33 mouse cellular contexts compared by ENCODE assay signal in genomic region chr17:50477277-50477676, GRCm38 (mm10).
"Had no signal": no experiment of that assay in that cellular context is flagged by ENCODE, and none has a peak within 500 bp of the region (broad histone marks: within the 10 kb centered on the region; RNA-seq: fewer than 3 reads in every experiment).

No protein-coding gene starts in this region.

- H3K9me3 ChIP-seq: heart, embryonic 13.5 days; heart, embryonic 15.5 days; hindbrain, embryonic 10.5 days; hindbrain, embryonic 12.5 days; hindbrain, embryonic 13.5 days; hindbrain, embryonic 15.5 days; intestine, embryonic 15.5 days; kidney, embryonic 15.5 days had no signal

- H3K4me3 ChIP-seq: heart, embryonic 13.5 days; heart, embryonic 15.5 days; hindbrain, embryonic 10.5 days; hindbrain, embryonic 12.5 days; hindbrain, embryonic 13.5 days; hindbrain, embryonic 15.5 days; intestine, embryonic 15.5 days; kidney, embryonic 15.5 days; layer of hippocampus, adult 2 months; left cerebral cortex, adult 2 months had no signal

- H3K36me3 ChIP-seq: heart, embryonic 13.5 days; heart, embryonic 15.5 days; hindbrain, embryonic 10.5 days; hindbrain, embryonic 12.5 days; hindbrain, embryonic 13.5 days; hindbrain, embryonic 15.5 days; intestine, embryonic 15.5 days; kidney, embryonic 15.5 days had no signal

- ATAC-seq: hindbrain, embryonic 16.5 days; hindbrain, postnatal 0 days; inflammation-experienced regulatory T-cells, adult 6 months; intestine, embryonic 15.5 days; intestine, embryonic 16.5 days; intestine, postnatal 0 days had no signal

- H3K4me2 ChIP-seq: heart, embryonic 13.5 days; heart, embryonic 15.5 days; hindbrain, embryonic 12.5 days; hindbrain, embryonic 13.5 days; hindbrain, embryonic 14.5 days; hindbrain, embryonic 15.5 days; intestine, embryonic 15.5 days; kidney, embryonic 15.5 days had no signal

- H3K4me1 ChIP-seq: heart, embryonic 13.5 days; heart, embryonic 15.5 days; hindbrain, embryonic 10.5 days; hindbrain, embryonic 12.5 days; hindbrain, embryonic 13.5 days; hindbrain, embryonic 15.5 days; intestine, embryonic 15.5 days; kidney, embryonic 15.5 days had no signal

- H3K27me3 ChIP-seq: heart, embryonic 13.5 days; heart, embryonic 15.5 days; hindbrain, embryonic 12.5 days; hindbrain, embryonic 13.5 days; hindbrain, embryonic 15.5 days; intestine, embryonic 15.5 days; kidney, embryonic 15.5 days had no signal

- H3K27ac ChIP-seq: heart, embryonic 13.5 days; heart, embryonic 15.5 days; hindbrain, embryonic 10.5 days; hindbrain, embryonic 12.5 days; hindbrain, embryonic 13.5 days; hindbrain, embryonic 14.5 days; hindbrain, embryonic 15.5 days; hindbrain, postnatal 0 days; intestine, embryonic 15.5 days; kidney, embryonic 15.5 days; kidney, postnatal 0 days; layer of hippocampus, adult 2 months; left cerebral cortex, adult 2 months had no signal

- DNase-seq: heart, postnatal 10 days; heart, postnatal 14 days; heart, postnatal 36 days; heart, postnatal 4 days; kidney, adult 11 months; kidney, adult 18-20 months; kidney, adult 2 months; kidney, adult 8-10 months; kidney, adult 9 months; kidney, postnatal 10 days; kidney, postnatal 14 days; kidney, postnatal 25 days; kidney, postnatal 36 days; kidney, postnatal 4 days; layer of hippocampus, adult 9-11 months; layer of hippocampus, postnatal 36 days had no signal

- H3K9ac ChIP-seq: heart, embryonic 13.5 days; heart, embryonic 15.5 days; hindbrain, embryonic 12.5 days; hindbrain, embryonic 13.5 days; hindbrain, embryonic 14.5 days; hindbrain, embryonic 15.5 days; intestine, embryonic 15.5 days; kidney, embryonic 15.5 days had no signal
